Mouse (Mus musculus) heart, embryonic 12.5 days (tissue): ENCODE results near the gene Pigh. TPM values are rescaled to one million over a fixed set of nuclear protein-coding genes. Genes with fewer than 3 reads are reported as not detected.
A peak's percentile ranks its signal among the peaks of the same experiment; 100 is the strongest.

ENCODE experiments used
- ATAC-seq: fragments of 200-750 bp; cut with Nextera tagmentation; 2 replicates; pipeline ENCODE4 v1.8.0; 2017; ENCODE audit warnings: moderate TSS enrichment, moderate library complexity; ENCODE audit not compliant: insufficient number of reproducible peaks, low FRiP score
- H3K27ac ChIP-seq: fragments of 300-500 bp; sonication (generic); 2 replicates; pipeline ENCODE4 v1.5.1; 2016; ENCODE audit warnings: mild to moderate bottlenecking, moderate library complexity; ENCODE audit not compliant: poor library complexity, severe bottlenecking
- H3K27me3 ChIP-seq: fragments of 300-500 bp; sonication (generic); replicated peaks from 2 replicates; pipeline ENCODE4 v1.6.1; 2016; ENCODE audit warnings: mild to moderate bottlenecking, moderate library complexity
- H3K36me3 ChIP-seq: fragments of 300-500 bp; sonication (generic); 2 replicates; pipeline ENCODE4 v1.6.1; 2016; ENCODE audit warnings: mild to moderate bottlenecking, moderate library complexity
- H3K4me1 ChIP-seq: fragments of 300-500 bp; sonication (generic); replicated peaks from 2 replicates; pipeline ENCODE4 v1.6.1; 2016; ENCODE audit warnings: mild to moderate bottlenecking
- H3K4me2 ChIP-seq: fragments of 300-500 bp; sonication (generic); 2 replicates; pipeline ENCODE4 v1.6.1; 2016; ENCODE audit warnings: mild to moderate bottlenecking, moderate library complexity
- H3K4me3 ChIP-seq: fragments of 300-500 bp; sonication (generic); 2 replicates; pipeline ENCODE4 v1.5.1; 2016; ENCODE audit warnings: mild to moderate bottlenecking
- H3K9ac ChIP-seq: fragments of 300-500 bp; sonication (generic); 2 replicates; pipeline ENCODE4 v1.6.1; 2016; ENCODE audit warnings: mild to moderate bottlenecking, moderate library complexity
- H3K9me3 ChIP-seq: fragments of 300-500 bp; sonication (generic); replicated peaks from 2 replicates; pipeline ENCODE4 v1.6.1; 2016; ENCODE audit warnings: mild to moderate bottlenecking, moderate library complexity
- WGBS: fragments of 180-500 bp; shearing (Covaris S2); methylation state at CpG from one replicate; pipeline ENCODE4 v1.1.7; 2016; 5-methylcytosine and 5-hydroxymethylcytosine counted together
- polyA plus RNA-seq: library from polyadenylated mRNA; unstranded; fragments of >200 nt; fragmentation: Nextera tagmentation; extraction: Ambion mirVana; gene quantifications from 2 replicates; pipeline ENCODE4 v1.2.1, GENCODE M21; 2016

The Pigh gene
- 16.8 and 17.4 TPM in 2 replicates for polyA plus RNA-seq

DNA sequence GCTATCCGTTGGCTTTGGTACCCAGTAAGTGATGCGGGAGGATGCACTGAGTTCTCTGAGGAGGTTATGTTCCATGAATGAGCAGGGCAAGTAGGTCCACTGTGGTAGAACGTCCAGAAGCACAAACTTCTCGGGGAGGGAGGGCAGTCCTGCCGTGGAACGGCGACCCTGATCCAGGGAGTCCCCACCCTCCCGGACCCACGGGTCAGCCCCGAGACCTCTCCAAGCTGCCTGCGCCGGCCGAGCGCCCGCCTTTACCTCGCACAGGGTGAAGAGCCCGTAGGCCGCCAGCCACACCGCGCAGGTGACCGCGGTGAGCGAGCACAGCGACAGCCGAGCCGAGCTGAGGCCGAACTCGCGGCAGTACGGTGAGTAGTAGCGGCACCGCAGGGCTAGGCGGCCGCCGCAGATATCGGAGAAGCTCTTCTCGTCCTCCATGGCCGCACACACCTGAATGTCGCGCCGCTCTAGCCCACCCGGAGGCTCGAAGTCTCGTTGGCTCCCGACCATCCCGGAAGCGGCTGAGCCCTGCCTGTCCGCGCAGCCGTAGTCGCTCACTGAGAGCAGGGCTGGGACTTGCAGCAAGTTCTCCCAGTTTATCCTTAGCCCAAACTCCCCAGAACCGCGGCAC lies at the start of gene Pigh:
Gene Pigh (minus strand): TSS at position 470 of the 631 bp plus-strand sequence.
- peak within 1 kb of the TSS; percentile 67 for H3K4me2 ChIP-seq
- no peak within 1 kb of the TSS for H3K27ac ChIP-seq
- ATAC-seq, result peak; percentile 93
- WGBS, result under 1% methylated on average over 50 of the region's 53 CpGs
- peak within 1 kb of the TSS; percentile 82 for H3K4me3 ChIP-seq
- no peaks in the 10 kb centered on the region for H3K9me3 ChIP-seq
- H3K9ac ChIP-seq, result peak within 1 kb of the TSS; percentile 93
- H3K36me3 ChIP-seq, result peaks cover 16% of the 10 kb centered on the region
- no peaks in the 10 kb centered on the region for H3K27me3 ChIP-seq
- H3K4me1 ChIP-seq, result no peaks in the 10 kb centered on the region

DNA sequence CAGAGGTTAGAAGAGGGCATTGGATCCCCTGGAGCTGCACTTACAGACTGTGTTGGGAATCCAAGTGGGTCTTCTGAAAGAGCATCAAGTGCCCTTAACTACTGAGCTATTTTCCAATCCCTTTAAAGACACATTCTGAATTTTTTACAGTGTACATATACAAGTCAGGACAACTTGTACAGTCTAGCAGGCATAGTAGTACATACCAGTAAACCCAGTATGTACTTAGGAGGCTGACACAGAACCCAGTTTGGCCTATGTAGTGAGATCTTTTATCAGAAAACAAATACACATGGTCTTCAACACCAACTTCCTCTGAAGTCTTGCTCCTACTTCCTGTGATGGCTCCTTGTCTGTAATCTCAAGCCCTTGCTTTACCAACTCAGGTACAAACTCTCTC lies 49.5 kb upstream of the Pigh start:
- Histone ChIP-seq H3K4me2 (no peak overlapping the region), H3K36me3 (no peaks in the 10 kb centered on the region), H3K27ac (no peak overlapping the region), H3K9me3 (no peaks in the 10 kb centered on the region), H3K27me3 (no peaks in the 10 kb centered on the region), H3K4me3 (no peak overlapping the region), H3K9ac (no peak overlapping the region), H3K4me1 (peaks cover 3% of the 10 kb centered on the region; the same call in 1 of the 2 replicates)
- ATAC-seq, result no peak

DNA sequence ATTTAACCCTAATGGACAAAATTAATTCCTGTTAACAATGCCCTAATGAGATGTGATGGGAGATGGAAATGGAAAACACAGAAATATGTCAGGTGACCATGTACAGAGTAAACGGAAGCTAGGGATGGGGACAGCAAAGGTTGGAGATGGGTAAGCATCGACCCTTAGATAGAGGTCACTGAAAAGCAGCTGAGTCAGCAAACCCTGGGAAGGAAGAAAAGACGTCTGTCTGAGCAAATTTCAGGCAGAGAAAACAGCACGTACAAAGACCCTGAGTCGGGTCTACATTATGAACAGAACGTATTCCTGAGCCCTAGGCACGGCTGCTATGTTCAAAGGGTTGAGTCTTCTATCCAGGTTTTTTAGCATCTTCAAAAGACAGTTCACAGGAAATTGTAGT lies 47.5 kb upstream of the Pigh start:
- Histone ChIP-seq H3K9ac (no peak overlapping the region), H3K4me3 (no peak overlapping the region), H3K27ac (no peak overlapping the region), H3K9me3 (0 out of 2 replicates have a peak, but pooled peaks cover 6% of the 10 kb centered on the region), H3K4me1 (peaks cover 3% of the 10 kb centered on the region; the same call in 1 of the 2 replicates), H3K36me3 (no peaks in the 10 kb centered on the region), H3K4me2 (no peak overlapping the region), H3K27me3 (peaks cover 20% of the 10 kb centered on the region)
- no peak for ATAC-seq
- 71% methylated on average over 7 of the region's 7 CpGs for whole genome bisulfite sequencing

DNA sequence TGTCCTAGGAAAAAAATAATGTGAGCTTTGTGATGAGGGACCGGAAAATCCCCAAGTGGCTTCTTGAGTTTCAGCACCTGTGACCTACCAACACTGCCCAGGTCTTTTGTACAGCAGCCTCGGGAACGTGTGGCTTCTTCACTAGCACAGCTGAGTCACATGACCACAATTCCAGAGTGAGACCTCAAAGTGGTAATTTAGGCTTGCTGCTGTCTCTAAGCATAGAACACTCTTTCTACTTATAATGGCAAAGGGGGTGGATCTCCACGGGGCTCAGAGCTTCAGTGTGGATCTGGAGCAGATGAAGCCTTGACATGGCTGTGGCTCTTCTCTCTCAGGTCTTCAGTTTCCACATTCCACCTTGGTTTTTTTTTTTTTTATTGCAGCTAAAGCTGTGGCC lies 45.7 kb upstream of the Pigh start:
- ATAC-seq, result no peak
- no peaks in the 10 kb centered on the region for H3K36me3 ChIP-seq
- 0 out of 2 replicates have a peak, but pooled peaks cover 6% of the 10 kb centered on the region for H3K9me3 ChIP-seq
- H3K27me3 ChIP-seq, result peaks cover 38% of the 10 kb centered on the region
- no peak overlapping the region for H3K4me2 ChIP-seq
- no peak overlapping the region for H3K4me3 ChIP-seq
- no peak overlapping the region for H3K9ac ChIP-seq
- 32% methylated on average over 4 of the region's 4 CpGs for WGBS
- H3K27ac ChIP-seq, result no peak overlapping the region
- H3K4me1 ChIP-seq, result peaks cover 14% of the 10 kb centered on the region

DNA sequence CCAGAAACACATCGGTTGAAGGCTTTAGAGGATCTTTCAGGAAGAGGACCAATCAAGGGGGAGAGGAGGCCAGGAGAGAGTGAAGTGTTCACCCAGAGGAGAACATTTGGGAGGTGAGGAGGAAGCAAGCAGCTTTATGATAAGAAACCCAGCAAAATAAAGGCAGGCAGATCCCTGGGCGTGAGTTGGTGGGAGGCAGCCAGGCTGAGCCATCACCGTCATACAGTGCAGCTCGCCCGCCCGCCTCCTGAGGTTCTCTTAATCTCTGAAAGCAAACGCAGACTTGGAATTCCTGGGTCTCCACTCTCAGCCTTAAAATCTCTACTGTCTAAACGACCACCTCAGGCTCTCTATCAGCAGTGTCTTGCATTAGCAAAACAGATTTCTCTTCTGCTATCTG lies 45.2 kb upstream of the Pigh start:
- no peak overlapping the region for H3K4me3 ChIP-seq
- H3K27ac ChIP-seq, result no peak overlapping the region
- H3K36me3 ChIP-seq, result no peaks in the 10 kb centered on the region

DNA sequence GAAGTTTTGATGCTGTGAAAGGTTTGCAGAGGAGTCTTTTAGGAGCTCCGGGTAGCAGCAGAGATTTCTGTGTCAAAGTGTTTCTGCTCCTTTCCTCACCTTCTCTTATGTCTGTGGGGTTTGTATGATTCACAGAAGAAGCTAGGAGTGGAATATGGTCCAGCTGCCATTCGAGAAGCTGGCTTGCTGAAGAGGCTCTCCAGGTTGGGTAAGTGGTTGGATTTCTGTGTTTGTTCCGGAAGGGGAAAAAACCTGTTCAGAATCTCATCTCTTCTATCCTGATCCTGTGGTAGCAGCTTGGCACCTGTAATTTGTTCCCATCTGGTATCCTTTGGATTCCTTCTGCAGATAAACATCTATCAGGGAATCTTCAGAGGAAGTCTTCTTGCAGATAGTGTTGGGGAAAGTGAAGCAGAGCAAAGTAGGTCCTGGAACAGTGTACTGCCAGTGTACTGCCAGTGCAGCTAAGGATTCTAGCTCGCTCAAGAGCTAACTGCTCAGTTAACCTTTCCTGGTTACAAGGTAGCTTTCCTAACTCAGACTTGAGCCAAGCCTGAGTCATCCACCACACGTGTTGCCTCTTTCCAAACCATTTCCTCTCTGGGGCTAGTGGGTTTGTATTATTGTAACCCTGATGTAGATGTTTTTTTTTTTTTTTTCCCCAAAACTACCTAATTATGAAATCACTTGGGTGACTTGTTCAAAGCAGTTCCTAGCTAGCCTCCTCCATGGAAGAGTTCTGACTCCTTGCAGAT lies 42.4 kb upstream of the Pigh start:
- H3K27me3 ChIP-seq, result peaks cover 45% of the 10 kb centered on the region
- peak overlapping the region; percentile 52 for H3K4me3 ChIP-seq
- no peak for ATAC-seq

More for the DNA sequence above, 45.2 kb upstream of the Pigh start:
- ATAC-seq, result no peak
- WGBS, result 17% methylated on average over 8 of the region's 8 CpGs
- Histone ChIP-seq H3K4me2 (no peak overlapping the region), H3K9me3 (0 out of 2 replicates have a peak, but pooled peaks cover 6% of the 10 kb centered on the region), H3K27me3 (peaks cover 41% of the 10 kb centered on the region), H3K4me1 (peaks cover 14% of the 10 kb centered on the region), H3K9ac (no peak overlapping the region)

DNA sequence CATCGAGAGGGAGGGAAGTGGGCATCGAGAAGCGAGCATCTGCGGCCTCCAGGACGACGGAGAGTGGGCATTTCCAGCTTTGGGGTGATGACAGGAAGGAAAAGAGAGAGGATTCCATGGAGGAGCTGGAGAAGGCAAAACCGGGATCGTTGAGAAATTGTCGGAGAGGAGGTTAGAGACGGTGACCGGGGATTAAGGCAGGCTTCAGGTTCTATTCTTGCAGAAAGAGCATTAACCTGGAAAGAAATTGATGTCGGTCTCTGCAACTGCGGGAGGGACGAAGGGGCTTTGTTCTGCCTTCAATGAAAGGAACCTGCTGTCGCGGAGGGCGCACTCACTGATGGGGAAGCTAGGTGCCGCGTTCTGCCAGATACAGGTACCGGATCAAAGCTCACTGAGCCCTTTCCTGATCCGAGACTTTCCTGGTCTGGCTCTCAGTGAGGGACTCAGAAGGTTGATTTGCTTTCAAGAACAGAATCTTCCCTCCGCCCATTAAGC lies 41.8 kb upstream of the Pigh start:
- Histone ChIP-seq H3K4me1 (peaks cover 14% of the 10 kb centered on the region), H3K9me3 (0 out of 2 replicates have a peak, but pooled peaks cover 6% of the 10 kb centered on the region), H3K4me3 (peak overlapping the region; percentile 52), H3K9ac (peak overlapping the region; percentile 56), H3K27me3 (peaks cover 45% of the 10 kb centered on the region), H3K27ac (no peak overlapping the region), H3K4me2 (peak overlapping the region; percentile 96), H3K36me3 (no peaks in the 10 kb centered on the region)
- no peak for ATAC-seq
- under 1% methylated on average over 22 of the region's 22 CpGs for WGBS

More for the DNA sequence above, 42.4 kb upstream of the Pigh start:
- Histone ChIP-seq H3K9ac (no peak overlapping the region), H3K36me3 (no peaks in the 10 kb centered on the region), H3K27ac (no peak overlapping the region), H3K4me1 (peaks cover 14% of the 10 kb centered on the region), H3K4me2 (peak overlapping the region; percentile 96), H3K9me3 (0 out of 2 replicates have a peak, but pooled peaks cover 6% of the 10 kb centered on the region)
- WGBS, result 29% methylated on average over 5 of the region's 5 CpGs

DNA sequence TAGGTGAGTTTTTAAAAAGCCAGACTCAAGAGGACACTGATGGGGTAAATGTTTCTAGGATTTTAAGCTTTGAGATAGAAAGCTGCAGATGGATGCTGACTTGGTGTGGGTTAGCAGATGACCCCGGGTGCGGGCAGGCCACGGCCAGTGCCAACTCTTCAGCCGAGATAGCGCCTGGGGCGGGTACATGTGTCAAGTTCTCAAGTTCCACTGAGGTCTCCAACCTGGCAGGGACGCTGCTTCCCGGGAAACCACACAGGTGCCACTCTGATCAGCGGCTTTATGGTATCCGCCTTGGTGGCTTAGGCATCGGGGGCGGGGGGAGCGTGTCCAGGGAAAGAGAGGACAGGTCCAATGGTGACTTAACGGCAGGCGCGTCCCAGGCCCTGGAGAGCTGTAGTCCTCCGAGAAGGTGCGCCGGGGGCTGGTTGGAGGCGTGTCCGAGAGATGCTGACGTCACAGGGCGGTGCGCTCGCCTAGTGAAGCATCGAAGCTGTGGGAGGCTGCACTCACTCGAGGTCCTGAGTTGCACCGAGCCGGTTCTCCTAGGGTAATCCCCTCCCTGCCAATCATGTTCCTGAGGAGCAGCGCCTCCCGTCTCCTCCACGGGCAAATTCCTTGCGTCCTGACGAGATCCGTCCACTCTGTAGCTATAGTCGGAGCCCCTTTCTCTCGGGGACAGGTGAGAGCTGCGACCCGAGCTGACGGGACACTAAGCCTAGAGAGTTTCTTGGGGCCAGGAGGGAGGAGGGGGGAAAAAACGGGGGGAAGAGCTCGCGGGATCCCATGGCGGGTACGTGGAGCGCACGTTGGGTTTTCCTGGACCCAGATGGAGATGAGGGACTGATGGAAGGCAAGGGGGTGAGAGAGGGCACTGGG lies 41.1 kb upstream of the Pigh start, which contains the start of gene Arg2:
Gene Arg2 (plus strand): TSS at position 479 of the 879 bp plus-strand sequence.
- Histone ChIP-seq H3K4me3 (peak within 1 kb of the TSS; percentile 52), H3K27me3 (peaks cover 45% of the 10 kb centered on the region), H3K4me1 (peaks cover 14% of the 10 kb centered on the region), H3K36me3 (no peaks in the 10 kb centered on the region), H3K9me3 (0 out of 2 replicates have a peak, but pooled peaks cover 6% of the 10 kb centered on the region), H3K9ac (peak within 1 kb of the TSS; percentile 56), H3K27ac (no peak within 1 kb of the TSS), H3K4me2 (peak within 1 kb of the TSS; percentile 96)
- peak; percentile 72; the same call in 1 of the 2 replicates for ATAC-seq
- under 1% methylated on average over 47 of the region's 47 CpGs for WGBS

DNA sequence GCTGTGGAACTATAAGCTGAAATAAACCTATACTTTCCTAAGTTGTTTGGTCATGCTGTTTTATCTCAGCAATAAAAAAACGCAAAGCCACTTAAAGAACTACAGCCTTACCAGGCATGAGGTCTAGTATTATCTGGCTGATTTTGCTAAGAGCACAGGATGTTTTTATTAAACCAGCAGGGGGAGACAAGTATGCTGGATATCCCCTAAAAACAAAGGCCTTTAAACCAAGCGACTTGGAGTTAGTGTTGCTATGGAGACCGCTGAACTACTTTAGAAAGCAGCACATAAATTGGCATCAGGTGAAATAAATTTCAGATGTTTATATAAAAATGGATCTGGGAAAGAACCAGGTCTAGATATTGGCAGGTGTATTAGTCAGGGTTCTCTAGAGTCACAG lies 33.4 kb upstream of the Pigh start:
- Histone ChIP-seq H3K4me2 (no peak overlapping the region), H3K36me3 (no peaks in the 10 kb centered on the region), H3K4me3 (no peak overlapping the region), H3K4me1 (no peaks in the 10 kb centered on the region), H3K27ac (no peak overlapping the region), H3K9me3 (no peaks in the 10 kb centered on the region), H3K27me3 (no peaks in the 10 kb centered on the region), H3K9ac (no peak overlapping the region)
- ATAC-seq, result no peak
- WGBS, result 32% methylated on average over 3 of the region's 3 CpGs

DNA sequence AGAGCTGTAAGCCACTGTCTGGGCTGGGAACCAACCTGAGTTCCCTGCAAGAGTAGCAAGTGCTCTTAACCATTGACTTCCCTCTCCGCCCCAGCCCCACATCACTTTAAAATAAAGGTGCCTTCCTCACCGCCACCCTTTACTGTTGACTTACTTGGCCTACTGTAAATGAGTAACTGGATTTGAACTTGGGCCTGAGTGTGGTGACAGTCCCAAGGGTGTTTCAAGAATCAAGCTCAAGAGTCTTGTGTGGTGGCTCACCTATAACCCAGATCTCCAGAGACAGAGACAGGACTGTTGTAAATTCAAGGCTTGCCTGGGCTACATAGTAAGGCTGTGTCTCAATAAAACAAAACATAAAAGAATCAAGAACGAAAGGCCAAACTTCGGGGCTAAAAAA lies 29.5 kb upstream of the Pigh start:
- Histone ChIP-seq H3K4me2 (no peak overlapping the region), H3K4me1 (no peaks in the 10 kb centered on the region), H3K27ac (no peak overlapping the region), H3K36me3 (no peaks in the 10 kb centered on the region), H3K4me3 (no peak overlapping the region), H3K27me3 (0 out of 2 replicates have a peak, but pooled peaks cover 3% of the 10 kb centered on the region), H3K9ac (no peak overlapping the region), H3K9me3 (no peaks in the 10 kb centered on the region)
- WGBS, result 86% methylated on average over 4 of the region's 4 CpGs
- ATAC-seq, result no peak
